Mouse (Mus musculus): ENCODE data around the gene Gtf3c3. TPM values are rescaled to one million over a fixed set of nuclear protein-coding genes. Genes with fewer than 3 reads are reported as not detected.

The Gtf3c3 gene
- polyA plus RNA-seq, 1 experiment from 2014 or later = 25.0 TPM

DNA sequence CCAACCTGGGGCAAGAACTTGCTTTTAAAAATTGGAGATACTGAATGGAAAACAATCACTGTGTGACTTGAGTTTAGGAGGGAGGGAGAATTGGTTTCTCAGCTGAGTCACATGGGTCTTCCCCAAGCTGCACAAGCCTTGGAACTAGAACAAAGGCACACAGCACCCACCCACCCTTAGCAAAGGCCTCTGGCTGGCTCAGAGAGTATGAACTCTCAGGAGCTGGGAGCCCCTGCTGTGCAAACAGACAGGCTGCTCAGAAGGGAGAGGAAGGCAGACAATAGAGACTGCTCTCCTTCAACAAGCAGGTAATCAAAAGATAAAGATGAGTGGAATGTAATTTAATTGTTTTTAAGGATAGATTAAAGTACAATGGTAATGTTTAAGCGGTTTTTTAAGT is 54.5 kb downstream of the Gtf3c3 start:
- ATAC-seq (replicated peaks; ENCODE audit: low FRiP score) = no peak
- Histone ChIP-seq H3K27me3 (no peaks in the 10 kb centered on the region), H3K27ac (no peak overlapping the region), H3K4me1 (no peaks in the 10 kb centered on the region), H3K36me3 (no peaks in the 10 kb centered on the region), H3K4me3 (replicated peaks) (no peak overlapping the region), H3K9ac (no peak overlapping the region), H3K9me3 (replicated peaks) (no peaks in the 10 kb centered on the region), H3K4me2 (no peak overlapping the region)
- 47% methylated on average over 1 of the region's 1 CpGs for WGBS

DNA sequence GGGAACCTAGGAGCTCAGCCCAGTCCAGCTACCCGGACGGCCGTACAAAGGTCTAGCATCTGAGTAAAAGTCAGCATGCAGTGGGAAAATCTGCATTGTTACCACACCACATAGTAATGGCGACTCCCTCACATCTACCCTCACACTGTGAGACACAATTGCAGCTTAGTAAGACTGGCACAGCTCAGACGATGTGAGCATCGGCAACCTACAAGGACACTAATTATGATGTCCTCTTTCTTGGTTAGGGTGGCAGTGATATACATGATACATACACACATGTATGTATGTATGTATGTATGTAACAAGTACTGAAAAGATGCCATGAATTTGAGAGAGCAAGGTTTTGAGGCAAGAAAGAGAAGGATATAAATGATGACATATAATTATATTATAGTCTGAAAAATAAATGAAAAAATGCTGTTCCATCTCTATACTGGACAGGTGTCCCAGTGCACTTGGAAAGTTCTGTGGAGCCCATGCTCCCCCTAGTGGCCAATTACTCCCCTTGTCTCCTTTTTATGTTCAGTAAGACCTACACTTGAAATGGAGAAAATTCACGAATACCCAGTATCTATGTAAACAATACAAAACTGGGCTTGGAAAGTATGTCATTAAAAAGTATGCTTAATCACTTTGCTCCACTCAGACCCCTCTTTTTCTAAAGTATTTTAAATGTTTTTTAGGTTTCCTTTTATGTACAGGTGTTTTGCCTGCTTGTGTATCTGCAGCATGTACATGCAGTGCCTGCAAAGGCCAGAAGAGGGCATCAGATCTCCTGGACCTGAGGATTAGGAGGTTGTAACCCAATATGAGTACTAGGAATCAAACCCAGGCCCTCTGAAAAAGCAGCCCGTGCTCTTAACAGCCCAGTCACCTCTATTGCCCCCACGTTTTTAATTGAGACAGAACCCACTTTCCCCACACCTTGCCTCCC is 57.5 kb downstream of the Gtf3c3 start:
- WGBS = 88% methylated on average over 9 of the region's 9 CpGs
- Histone ChIP-seq H3K27ac (no peak overlapping the region), H3K4me3 (replicated peaks) (no peak overlapping the region), H3K4me2 (no peak overlapping the region), H3K4me1 (no peaks in the 10 kb centered on the region), H3K9me3 (replicated peaks) (no peaks in the 10 kb centered on the region), H3K9ac (no peak overlapping the region), H3K27me3 (no peaks in the 10 kb centered on the region), H3K36me3 (no peaks in the 10 kb centered on the region)
- 0 out of 2 replicates have a peak, but pooled peaks have one; percentile 46 for ATAC-seq (replicated peaks; ENCODE audit: low FRiP score)

DNA sequence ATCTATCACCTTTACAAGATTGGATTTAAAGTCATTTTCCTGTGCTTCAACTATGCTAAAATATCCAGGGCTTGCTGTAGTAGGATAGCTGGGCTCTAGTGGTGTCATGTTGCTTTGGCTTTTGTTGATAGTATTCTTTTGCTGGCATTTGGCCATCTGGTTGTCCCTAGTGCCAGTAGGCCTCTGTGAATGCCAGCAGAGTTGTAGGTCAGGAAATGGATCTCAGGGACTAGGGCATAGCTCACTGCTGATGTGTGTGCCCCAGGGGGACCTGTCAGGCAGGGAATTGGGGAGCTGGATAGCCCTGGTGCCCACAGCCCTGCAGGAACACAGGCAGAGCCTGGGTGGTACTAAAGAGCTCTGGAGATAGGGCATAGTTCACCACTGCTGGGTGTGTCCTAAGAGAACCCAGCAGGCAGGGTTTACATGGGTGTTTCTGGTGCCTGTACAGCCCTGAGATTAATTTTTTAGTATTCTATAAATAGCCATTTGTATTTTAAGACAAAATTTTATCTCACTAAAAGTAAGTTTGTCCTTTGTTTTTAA is 61.2 kb downstream of the Gtf3c3 start:
- Histone ChIP-seq H3K4me1 (no peaks in the 10 kb centered on the region), H3K36me3 (no peaks in the 10 kb centered on the region), H3K9ac (no peak overlapping the region), H3K4me2 (no peak overlapping the region), H3K9me3 (replicated peaks) (no peaks in the 10 kb centered on the region), H3K27me3 (no peaks in the 10 kb centered on the region), H3K4me3 (replicated peaks) (no peak overlapping the region), H3K27ac (no peak overlapping the region)
- no peak for ATAC-seq (replicated peaks; ENCODE audit: low FRiP score)

DNA sequence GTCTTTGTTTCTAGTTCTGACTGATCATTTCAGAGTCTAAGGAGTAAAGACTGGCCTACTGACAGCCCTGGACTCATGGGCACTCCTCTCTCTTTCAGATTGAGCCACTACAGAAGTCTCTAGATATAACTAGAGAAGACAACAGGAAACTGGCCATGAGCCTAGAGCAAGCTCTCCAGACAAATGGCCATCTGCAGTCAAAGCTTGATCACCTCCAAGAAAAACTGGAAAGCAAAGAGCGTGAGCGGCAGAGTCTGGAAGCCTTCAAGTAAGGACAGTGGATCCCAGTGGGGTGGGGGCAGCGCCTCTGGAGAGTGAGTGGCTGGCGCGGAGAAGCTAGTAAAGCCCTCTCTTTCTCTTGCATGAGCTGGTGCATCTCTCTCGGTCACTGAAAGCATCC is 82.2 kb downstream of the Gtf3c3 start:
- Histone ChIP-seq H3K36me3 (no peaks in the 10 kb centered on the region), H3K4me1 (no peaks in the 10 kb centered on the region), H3K27ac (no peak overlapping the region), H3K27me3 (no peaks in the 10 kb centered on the region), H3K4me3 (replicated peaks) (no peak overlapping the region), H3K4me2 (no peak overlapping the region), H3K9ac (no peak overlapping the region), H3K9me3 (replicated peaks) (no peaks in the 10 kb centered on the region)
- ATAC-seq (replicated peaks; ENCODE audit: low FRiP score) = no peak
- 79% methylated on average over 6 of the region's 6 CpGs for WGBS

DNA sequence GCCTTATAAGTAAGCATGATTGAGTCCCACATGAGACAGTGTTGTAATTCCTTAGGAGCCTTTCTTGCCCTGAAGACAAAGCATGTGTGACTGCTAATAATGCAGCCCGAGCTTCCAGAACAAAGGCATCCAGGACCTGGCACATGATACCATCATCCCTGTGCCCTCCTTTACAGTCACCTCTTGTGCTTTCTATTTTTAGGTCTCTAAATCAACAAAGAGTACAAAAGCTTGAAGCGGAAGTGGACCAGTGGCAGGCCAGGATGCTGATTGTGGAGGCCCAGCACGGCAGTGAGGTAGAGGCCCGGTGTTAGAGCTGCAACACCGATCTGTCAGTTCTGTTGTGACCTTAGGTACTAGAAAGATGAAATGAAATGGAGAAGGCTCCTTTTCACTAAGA is 83.3 kb downstream of the Gtf3c3 start:
- no peak overlapping the region for H3K9ac ChIP-seq
- no peak overlapping the region for H3K4me2 ChIP-seq
- no peak for ATAC-seq (replicated peaks; ENCODE audit: low FRiP score)
- no peak overlapping the region for H3K27ac ChIP-seq
- H3K4me1 ChIP-seq = no peaks in the 10 kb centered on the region
- no peak overlapping the region for H3K4me3 ChIP-seq (replicated peaks)
- no peaks in the 10 kb centered on the region for H3K27me3 ChIP-seq
- H3K36me3 ChIP-seq = no peaks in the 10 kb centered on the region
- no peaks in the 10 kb centered on the region for H3K9me3 ChIP-seq (replicated peaks)
- 80% methylated on average over 5 of the region's 5 CpGs for WGBS

DNA sequence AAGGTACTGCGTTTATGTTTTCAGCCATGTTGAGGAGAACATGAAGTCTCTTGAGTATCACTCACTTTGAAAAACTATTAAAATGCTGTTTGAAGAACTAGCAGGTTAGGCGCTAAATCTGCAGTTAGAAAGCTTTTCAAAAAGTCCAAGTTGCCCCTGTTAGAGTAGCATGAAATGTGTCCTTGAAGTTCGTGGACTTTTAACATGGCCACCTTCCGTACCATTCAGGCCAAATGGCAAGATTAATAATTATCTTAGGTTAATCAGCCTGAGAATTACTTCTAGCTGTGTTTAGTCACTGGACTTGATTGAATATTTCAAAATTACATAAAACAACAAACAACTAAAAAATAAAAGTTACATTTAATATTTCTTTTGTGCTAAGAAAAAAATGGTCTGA is 84.0 kb downstream of the Gtf3c3 start:
- Histone ChIP-seq H3K4me2 (no peak overlapping the region), H3K9me3 (replicated peaks) (no peaks in the 10 kb centered on the region), H3K4me3 (replicated peaks) (no peak overlapping the region), H3K27me3 (no peaks in the 10 kb centered on the region), H3K9ac (no peak overlapping the region), H3K27ac (no peak overlapping the region), H3K36me3 (no peaks in the 10 kb centered on the region), H3K4me1 (no peaks in the 10 kb centered on the region)
- no peak for ATAC-seq (replicated peaks; ENCODE audit: low FRiP score)
- 85% methylated on average over 4 of the region's 4 CpGs for WGBS

Other genes with a start within 250 kb of the Gtf3c3 start
- gene Hecw2, start 243.8 kb downstream of the Gtf3c3 start, polyA plus RNA-seq (2015; fragmentation: Nextera tagmentation; extraction: Ambion mirVana) = 2.6 and 3.2 TPM in 2 replicates
- gene Ccdc150, start 188.3 kb downstream of the Gtf3c3 start, polyA plus RNA-seq (2015; fragmentation: Nextera tagmentation; extraction: Ambion mirVana) = 0.39 and 0.77 TPM in 2 replicates
- 6.6 TPM in 2 replicates for gene Pgap1, start 118.7 kb upstream of the Gtf3c3 start, polyA plus RNA-seq (2015; fragmentation: Nextera tagmentation; extraction: Ambion mirVana)

Data from kidney, embryonic 15.5 days (tissue).